Mouse (Mus musculus): ENCODE measurements around the gene Fam196a. TPM values are rescaled to one million over a fixed set of nuclear protein-coding genes. Genes with fewer than 3 reads are reported as not detected.

Fam196a gene
- 7.6 and 7.8 TPM in 2 replicates for polyA plus RNA-seq (2015; fragmentation: Nextera tagmentation; extraction: Ambion mirVana)

DNA sequence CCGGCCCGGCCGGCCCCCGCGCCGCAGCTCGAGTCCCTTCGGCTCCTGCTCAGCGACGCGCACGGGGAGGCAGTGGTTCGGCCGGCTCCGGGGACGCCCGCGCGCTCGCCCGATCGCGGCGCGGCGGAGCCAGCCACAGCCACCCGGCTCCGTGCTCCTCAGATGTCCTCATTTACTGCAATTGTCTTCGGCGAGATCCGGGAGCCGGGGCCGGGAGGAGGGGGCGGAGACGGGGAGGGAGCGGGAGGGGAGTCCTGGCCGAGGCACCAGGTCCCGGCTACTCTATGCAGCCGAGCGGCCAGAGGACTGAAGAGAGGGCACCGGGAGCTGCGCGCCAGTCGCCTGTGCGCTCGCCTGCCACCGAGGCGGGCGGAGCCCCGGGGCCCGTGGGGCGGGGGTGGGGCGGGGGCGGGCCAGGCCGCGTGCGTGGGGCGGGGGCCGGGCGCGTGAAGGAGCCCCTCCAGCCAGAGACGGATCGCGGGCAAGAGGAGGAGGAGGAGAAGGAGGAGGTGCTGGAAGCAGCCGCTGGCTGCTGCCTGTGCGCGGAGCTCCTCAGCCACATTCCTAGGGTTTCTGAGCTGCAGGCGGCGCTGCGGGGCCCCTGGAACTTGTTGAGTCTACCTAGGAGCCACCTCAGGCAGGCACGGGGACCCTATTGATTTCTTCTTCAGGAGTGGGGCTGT is at the start of gene Fam196a:
TSS of gene Fam196a (minus strand) at position 504 of the 683 bp plus-strand sequence.
- Histone ChIP-seq H3K9me3 (no peaks in the 10 kb centered on the region), H3K4me1 (replicated peaks) (peaks cover 32% of the 10 kb centered on the region), H3K4me3 (peak within 1 kb of the TSS; percentile 66), H3K36me3 (no peaks in the 10 kb centered on the region), H3K4me2 (peak within 1 kb of the TSS; percentile 94), H3K27me3 (peaks cover 47% of the 10 kb centered on the region), H3K9ac (peak within 1 kb of the TSS; percentile 82), H3K27ac (peak within 1 kb of the TSS; percentile 83)
- peak; percentile 91 for ATAC-seq (ENCODE audit: low FRiP score)
- WGBS = 1% methylated on average over 45 of the region's 71 CpGs

DNA sequence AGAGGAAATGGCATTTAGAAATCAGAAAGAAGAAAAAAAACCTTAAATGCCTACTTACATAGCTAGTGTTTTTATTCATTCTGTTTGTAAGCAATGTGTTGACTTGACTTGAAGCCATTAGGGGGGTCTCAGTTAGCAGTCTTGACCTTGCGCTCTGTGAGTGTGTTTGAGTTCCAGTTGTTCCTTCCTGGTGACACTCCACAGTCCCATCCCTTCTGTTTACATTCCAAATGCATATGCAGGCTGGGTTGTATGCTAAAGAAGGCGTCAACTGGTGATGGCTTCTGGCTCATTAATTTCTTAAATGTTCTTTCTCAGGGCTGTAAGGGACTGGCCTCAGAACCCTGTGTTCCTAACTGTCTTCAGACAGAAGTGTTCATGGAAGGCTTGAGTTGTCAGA is 23.4 kb upstream of the Fam196a start:
- H3K27ac ChIP-seq = no peak overlapping the region
- H3K9ac ChIP-seq = no peak overlapping the region
- WGBS = 75% methylated on average over 2 of the region's 2 CpGs
- no peak for ATAC-seq (ENCODE audit: low FRiP score)
- H3K27me3 ChIP-seq = no peaks in the 10 kb centered on the region
- H3K4me2 ChIP-seq = no peak overlapping the region
- H3K36me3 ChIP-seq = no peaks in the 10 kb centered on the region
- no peaks in the 10 kb centered on the region for H3K9me3 ChIP-seq
- H3K4me1 ChIP-seq (replicated peaks) = no peaks in the 10 kb centered on the region
- H3K4me3 ChIP-seq = no peak overlapping the region

DNA sequence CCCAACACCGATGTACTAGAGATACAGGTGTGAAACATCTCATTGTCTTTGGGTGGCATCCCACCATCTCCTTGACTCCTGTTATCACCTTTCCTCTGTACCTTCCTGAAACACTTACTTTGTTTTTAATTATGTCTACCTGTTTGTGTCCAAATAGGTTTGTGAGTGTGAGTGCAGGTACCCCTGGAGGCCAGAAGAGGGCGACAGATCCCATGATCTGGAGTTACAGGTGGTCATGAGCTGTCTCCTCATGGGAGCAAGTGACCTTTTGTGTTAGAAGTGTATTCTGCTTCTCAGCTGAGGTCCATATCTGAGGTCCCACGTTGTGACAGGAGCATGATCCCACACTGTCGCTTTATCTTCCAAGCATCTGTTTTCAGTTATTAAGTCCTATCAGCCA is 22.6 kb upstream of the Fam196a start:
- no peak for ATAC-seq (ENCODE audit: low FRiP score)
- 69% methylated on average over 4 of the region's 4 CpGs for WGBS
- Histone ChIP-seq H3K36me3 (no peaks in the 10 kb centered on the region), H3K4me1 (replicated peaks) (no peaks in the 10 kb centered on the region), H3K9ac (no peak overlapping the region), H3K4me3 (no peak overlapping the region), H3K27ac (no peak overlapping the region), H3K4me2 (no peak overlapping the region), H3K9me3 (no peaks in the 10 kb centered on the region), H3K27me3 (no peaks in the 10 kb centered on the region)

DNA sequence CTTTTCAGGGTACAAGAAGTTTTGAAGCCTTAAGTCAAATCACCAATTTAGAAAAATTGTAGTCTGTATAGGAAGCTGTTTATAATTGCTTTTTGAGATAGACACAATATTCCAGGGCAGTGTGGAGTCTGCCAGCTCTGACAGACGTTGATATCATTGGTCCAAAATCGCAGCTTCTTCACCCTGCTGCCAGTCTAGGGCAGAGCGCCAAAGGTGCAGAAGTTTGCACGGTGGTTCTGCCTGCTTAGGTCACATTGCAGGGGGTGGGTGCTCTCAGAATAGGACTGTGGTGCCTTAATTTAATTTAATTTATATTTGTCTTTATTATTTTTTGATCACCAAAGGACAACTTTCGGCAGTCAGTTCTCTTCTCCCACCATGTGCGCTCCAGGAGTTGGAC is 20.9 kb upstream of the Fam196a start:
- Histone ChIP-seq H3K4me2 (no peak overlapping the region), H3K9me3 (no peaks in the 10 kb centered on the region), H3K9ac (no peak overlapping the region), H3K4me1 (replicated peaks) (no peaks in the 10 kb centered on the region), H3K27me3 (no peaks in the 10 kb centered on the region), H3K36me3 (no peaks in the 10 kb centered on the region), H3K27ac (no peak overlapping the region), H3K4me3 (no peak overlapping the region)
- WGBS = 90% methylated on average over 6 of the region's 6 CpGs
- ATAC-seq (ENCODE audit: low FRiP score) = no peak

DNA sequence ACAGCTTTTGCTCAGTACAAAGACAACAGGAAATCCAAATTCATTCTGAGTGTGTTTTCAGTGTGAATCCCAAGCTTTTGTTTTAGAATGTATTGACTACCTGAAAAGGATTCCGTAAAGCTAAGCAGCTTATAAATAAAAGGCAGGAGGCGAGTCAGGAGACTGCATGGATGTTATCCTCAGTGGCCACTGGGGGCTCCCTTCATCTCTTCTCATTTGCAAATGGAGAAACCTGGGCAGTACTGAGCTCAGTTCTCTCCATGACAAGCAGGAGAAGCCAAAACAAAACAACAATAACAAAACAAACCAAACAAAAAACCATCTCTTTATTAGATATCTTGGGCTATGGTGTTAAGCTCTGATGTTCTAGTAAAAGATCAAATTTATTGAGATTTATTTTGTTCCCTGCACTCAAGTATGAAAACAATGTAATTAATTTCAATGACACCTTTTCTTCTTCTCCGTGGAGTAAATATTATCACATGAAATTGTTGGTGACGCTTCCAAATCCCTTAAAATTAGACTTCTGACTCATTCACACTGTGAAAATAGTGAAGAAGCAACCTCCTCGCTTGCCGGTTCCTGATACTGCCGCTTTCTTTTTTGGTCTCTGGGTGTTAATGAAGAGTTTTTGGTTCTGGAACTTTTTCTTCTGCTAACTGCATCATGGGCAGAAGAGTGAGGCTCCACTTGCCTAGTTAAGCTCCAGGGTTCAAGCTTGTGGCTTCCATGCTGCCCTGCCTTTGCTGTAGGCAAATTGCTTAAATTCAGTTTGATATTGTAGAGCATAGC is 7.9 kb upstream of the Fam196a start:
- no peaks in the 10 kb centered on the region for H3K9me3 ChIP-seq
- H3K27me3 ChIP-seq = no peaks in the 10 kb centered on the region
- H3K27ac ChIP-seq = no peak overlapping the region
- H3K4me2 ChIP-seq = no peak overlapping the region
- no peak for ATAC-seq (ENCODE audit: low FRiP score)
- no peak overlapping the region for H3K4me3 ChIP-seq
- 87% methylated on average over 7 of the region's 7 CpGs for WGBS
- no peak overlapping the region for H3K9ac ChIP-seq
- H3K4me1 ChIP-seq (replicated peaks) = no peaks in the 10 kb centered on the region
- no peaks in the 10 kb centered on the region for H3K36me3 ChIP-seq

DNA sequence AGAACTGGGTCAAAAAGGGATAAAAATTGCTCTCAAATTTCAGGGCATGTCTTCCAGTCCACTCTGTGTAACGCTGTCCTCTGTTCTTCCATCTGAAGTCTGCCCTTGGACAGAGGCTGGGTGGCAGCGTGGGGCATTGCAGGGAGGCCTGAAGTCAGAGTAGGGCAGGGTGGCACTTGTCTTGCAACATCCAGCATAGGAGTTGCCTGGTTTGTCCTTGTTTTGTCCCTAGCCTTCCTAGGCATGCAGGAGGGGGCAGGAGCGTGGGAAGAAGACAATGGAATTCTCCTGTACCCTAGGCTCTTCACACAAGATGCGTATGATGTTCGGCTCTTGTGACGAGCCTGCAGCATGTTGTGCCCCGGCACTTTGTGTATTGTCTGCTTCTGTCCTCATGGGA is 5.5 kb upstream of the Fam196a start:
- no peak overlapping the region for H3K9ac ChIP-seq
- no peaks in the 10 kb centered on the region for H3K9me3 ChIP-seq
- WGBS = 74% methylated on average over 7 of the region's 7 CpGs
- H3K4me3 ChIP-seq = no peak overlapping the region
- H3K36me3 ChIP-seq = no peaks in the 10 kb centered on the region
- no peak overlapping the region for H3K27ac ChIP-seq
- ATAC-seq (ENCODE audit: low FRiP score) = no peak
- H3K27me3 ChIP-seq = peaks cover 17% of the 10 kb centered on the region; the same call in 1 of the 2 replicates
- H3K4me1 ChIP-seq (replicated peaks) = peaks cover 3% of the 10 kb centered on the region
- no peak overlapping the region for H3K4me2 ChIP-seq

DNA sequence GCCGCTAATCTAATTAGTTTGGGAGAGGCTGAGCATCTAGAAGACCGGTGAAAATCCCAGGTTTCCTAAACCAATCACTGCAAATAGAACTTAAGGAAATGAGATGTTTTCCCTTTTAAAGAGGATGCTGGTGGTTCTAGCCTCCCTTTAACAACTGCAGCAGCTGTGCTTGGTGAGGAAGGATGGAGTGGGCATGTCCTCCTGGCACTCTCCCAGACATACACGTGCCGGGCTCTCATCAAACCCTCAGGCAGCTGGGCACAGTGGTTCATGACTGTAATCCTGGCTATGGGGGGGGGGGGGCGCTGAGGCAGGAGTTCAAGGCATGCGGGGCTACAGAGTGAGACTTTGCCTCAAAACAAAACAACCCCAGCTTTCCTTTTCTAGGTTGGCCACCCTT is 4.8 kb upstream of the Fam196a start:
- no peaks in the 10 kb centered on the region for H3K36me3 ChIP-seq
- no peak overlapping the region for H3K4me2 ChIP-seq
- H3K27ac ChIP-seq = no peak overlapping the region
- H3K27me3 ChIP-seq = peaks cover 20% of the 10 kb centered on the region; the same call in 1 of the 2 replicates
- no peak for ATAC-seq (ENCODE audit: low FRiP score)
- no peak overlapping the region for H3K4me3 ChIP-seq
- no peaks in the 10 kb centered on the region for H3K9me3 ChIP-seq
- H3K9ac ChIP-seq = no peak overlapping the region
- 84% methylated on average over 6 of the region's 6 CpGs for WGBS
- H3K4me1 ChIP-seq (replicated peaks) = peaks cover 9% of the 10 kb centered on the region

DNA sequence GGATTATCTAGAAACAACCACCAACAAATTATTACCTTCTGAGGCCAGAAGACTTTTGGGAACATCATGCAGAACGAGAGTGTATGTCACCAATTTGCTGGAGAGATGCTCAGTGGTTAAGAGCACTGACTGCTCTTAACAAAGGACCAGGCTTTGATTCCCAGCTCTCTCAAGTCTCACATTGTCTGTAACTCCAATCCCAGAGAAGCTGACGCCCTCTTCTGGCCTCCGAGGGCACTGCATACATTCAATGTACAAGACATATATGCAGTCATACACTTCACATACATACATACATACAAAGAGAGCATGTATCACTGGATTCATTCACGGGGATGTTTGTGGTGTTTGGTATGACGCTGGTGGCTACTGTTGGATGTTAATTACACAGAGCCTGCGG is 3.7 kb upstream of the Fam196a start:
- 96% methylated on average over 6 of the region's 6 CpGs for WGBS
- Histone ChIP-seq H3K4me1 (replicated peaks) (peaks cover 15% of the 10 kb centered on the region), H3K4me3 (no peak overlapping the region)

DNA sequence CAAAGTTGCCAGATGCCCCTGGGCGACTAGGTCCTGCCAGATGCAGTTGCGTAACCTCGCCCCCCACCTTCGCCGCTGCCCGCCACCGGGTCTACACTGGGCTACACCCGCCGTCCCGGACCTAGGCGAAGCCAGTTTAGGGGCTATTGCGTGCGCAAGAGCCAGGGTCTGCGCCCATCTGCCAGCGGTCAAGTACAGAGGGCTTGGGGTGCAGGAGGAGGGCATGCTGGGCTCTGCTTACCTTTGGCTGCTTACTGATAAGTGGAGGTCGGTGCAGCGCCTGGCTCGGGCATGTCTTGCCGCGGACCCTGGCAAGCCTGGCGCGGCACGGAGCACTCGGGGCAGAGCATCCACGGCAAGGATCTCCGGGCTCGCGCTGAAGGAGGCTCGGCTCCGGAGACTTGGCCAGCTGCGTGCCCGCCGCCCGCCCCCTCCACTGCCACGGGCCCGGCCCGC is 731 bp downstream of the Fam196a start:
- Histone ChIP-seq H3K27me3 (peaks cover 47% of the 10 kb centered on the region), H3K9me3 (no peaks in the 10 kb centered on the region), H3K4me1 (replicated peaks) (peaks cover 32% of the 10 kb centered on the region), H3K4me3 (peak overlapping the region; percentile 66), H3K36me3 (no peaks in the 10 kb centered on the region), H3K4me2 (peak overlapping the region; percentile 94), H3K9ac (peak overlapping the region; percentile 82), H3K27ac (peak overlapping the region; percentile 83)
- WGBS = under 1% methylated on average over 37 of the region's 37 CpGs
- ATAC-seq (ENCODE audit: low FRiP score) = peak; percentile 75

More for the DNA sequence above, 3.7 kb upstream of the Fam196a start:
- no peak overlapping the region for H3K27ac ChIP-seq
- no peak overlapping the region for H3K4me2 ChIP-seq
- peaks cover 29% of the 10 kb centered on the region for H3K27me3 ChIP-seq
- H3K9ac ChIP-seq = no peak overlapping the region
- H3K9me3 ChIP-seq = no peaks in the 10 kb centered on the region
- ATAC-seq (ENCODE audit: low FRiP score) = no peak
- H3K36me3 ChIP-seq = no peaks in the 10 kb centered on the region

DNA sequence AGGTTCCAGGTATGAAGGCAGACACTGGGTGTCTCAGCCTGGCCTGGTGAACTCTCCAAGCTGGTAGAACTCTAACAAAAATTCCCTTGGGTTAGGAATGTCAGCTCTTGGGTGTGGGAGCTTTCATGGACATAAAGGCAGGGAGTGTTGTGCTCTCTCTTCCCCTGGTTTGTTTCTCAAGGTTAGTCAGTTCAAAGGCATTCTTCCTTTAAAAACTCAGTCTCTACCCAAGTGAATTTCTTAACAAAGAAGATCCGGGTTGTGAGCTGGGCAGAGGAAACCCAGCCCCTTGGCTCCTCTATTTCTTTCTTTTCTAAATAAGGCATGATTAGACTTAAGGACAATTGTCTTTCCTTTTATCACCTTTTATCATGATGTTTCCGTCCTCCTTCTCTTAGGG is 6.3 kb downstream of the Fam196a start:
- no peak overlapping the region for H3K4me2 ChIP-seq
- peaks cover 17% of the 10 kb centered on the region for H3K4me1 ChIP-seq (replicated peaks)
- no peaks in the 10 kb centered on the region for H3K9me3 ChIP-seq
- no peak overlapping the region for H3K4me3 ChIP-seq
- H3K36me3 ChIP-seq = no peaks in the 10 kb centered on the region
- H3K9ac ChIP-seq = no peak overlapping the region
- ATAC-seq (ENCODE audit: low FRiP score) = no peak
- 72% methylated on average over 2 of the region's 2 CpGs for whole genome bisulfite sequencing
- no peak overlapping the region for H3K27ac ChIP-seq
- peaks cover 18% of the 10 kb centered on the region for H3K27me3 ChIP-seq

DNA sequence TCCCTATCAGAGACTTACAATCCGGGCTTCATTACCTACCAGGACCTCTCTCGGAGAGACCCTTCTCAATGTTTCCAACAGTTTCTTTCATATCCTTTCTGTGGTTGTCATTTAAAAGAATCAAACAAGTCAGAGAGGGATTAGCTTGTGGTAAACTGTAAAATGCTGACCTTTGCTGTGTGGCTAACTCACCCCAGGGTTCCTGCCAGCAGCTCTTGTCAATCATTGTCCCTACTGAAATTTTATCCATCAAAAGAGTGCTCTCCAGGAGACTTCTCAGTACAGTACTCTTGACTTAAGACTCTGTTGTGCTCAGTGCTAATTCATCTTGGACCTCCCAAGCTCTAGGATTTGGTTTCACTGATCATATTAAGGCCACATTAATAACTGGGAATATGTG is 36.2 kb downstream of the Fam196a start:
- no peaks in the 10 kb centered on the region; the same call in 1 of the 2 replicates for H3K36me3 ChIP-seq
- H3K27me3 ChIP-seq = no peaks in the 10 kb centered on the region
- no peaks in the 10 kb centered on the region; the same call in 1 of the 2 replicates for H3K4me1 ChIP-seq (replicated peaks)
- no peak overlapping the region for H3K4me2 ChIP-seq
- no peak overlapping the region for H3K4me3 ChIP-seq
- H3K9ac ChIP-seq = no peak overlapping the region
- H3K27ac ChIP-seq = no peak overlapping the region
- H3K9me3 ChIP-seq = no peaks in the 10 kb centered on the region
- ATAC-seq (ENCODE audit: low FRiP score) = no peak
- 74% methylated on average over 2 of the region's 2 CpGs for WGBS

DNA sequence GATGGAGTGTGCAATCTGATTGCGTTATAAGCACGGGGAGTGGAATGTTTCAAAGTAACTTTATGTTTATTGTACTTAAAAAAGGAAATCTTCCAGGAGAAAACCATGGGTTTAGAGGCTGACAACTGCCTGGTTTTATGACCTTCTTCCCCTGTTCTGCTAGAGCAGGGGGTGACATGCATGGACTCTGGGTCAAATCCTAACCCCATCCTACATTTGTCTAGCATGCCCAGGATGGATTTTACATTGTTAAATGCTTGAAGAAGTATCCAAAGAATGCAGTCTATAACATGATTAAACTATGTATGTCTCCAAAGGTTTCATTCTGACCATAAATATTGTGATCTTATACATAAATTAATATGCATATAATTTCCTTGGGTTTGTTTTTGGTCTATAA is 38.8 kb downstream of the Fam196a start:
- H3K4me2 ChIP-seq = no peak overlapping the region
- ATAC-seq (ENCODE audit: low FRiP score) = no peak
- no peaks in the 10 kb centered on the region for H3K27me3 ChIP-seq
- H3K36me3 ChIP-seq = no peaks in the 10 kb centered on the region; the same call in 1 of the 2 replicates
- H3K9ac ChIP-seq = no peak overlapping the region
- H3K4me3 ChIP-seq = no peak overlapping the region
- H3K27ac ChIP-seq = no peak overlapping the region
- WGBS = 94% methylated on average over 2 of the region's 2 CpGs
- no peaks in the 10 kb centered on the region; the same call in 1 of the 2 replicates for H3K4me1 ChIP-seq (replicated peaks)
- H3K9me3 ChIP-seq = no peaks in the 10 kb centered on the region

Data from hindbrain, embryonic 13.5 days (tissue).